Mouse (Mus musculus): ENCODE measurements at regions not wholly inside any gene's neighbourhood (a gene's known extent, or its start where the extent isn't known, plus 50 kb on each side); places are given as distances from the start of the nearest gene placed in this dataset.

DNA sequence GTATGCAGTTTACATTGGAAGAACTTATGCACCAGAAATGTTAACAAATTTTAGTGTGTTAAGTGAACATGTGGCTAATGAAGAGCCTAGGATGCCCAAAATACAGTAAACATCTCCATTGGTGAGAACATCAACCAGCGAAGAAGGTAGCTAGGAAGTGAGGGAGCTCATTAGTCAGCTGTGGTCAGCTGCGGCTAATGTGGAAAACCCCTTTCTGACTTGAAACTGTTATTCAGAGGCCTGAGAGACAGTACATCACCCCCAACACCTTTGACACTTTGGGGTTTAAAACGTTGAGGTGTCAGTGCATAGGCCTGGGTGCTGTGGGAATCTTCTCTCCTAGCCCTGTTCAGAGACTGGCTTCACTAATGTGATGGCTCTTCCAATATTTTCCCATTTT is 451.0 kb upstream of the Ptger4 start:
- Histone ChIP-seq H3K4me2 (ENCODE audit: insufficient read depth, low read depth, poor library complexity, severe bottlenecking) (no peak overlapping the region), H3K36me3 (replicated peaks in 1 of 2; ENCODE audit: control insufficient read depth in 1 of 2, insufficient read depth in 1 of 2, low read length in 1 of 2) (no peaks in the 10 kb centered on the region), H3K79me2 (replicated peaks; ENCODE audit: control insufficient read depth, extremely low read depth, insufficient read depth, poor library complexity, severe bottlenecking) (no peaks in the 10 kb centered on the region), H3K27me3 (replicated peaks) (no peaks in the 10 kb centered on the region), H3K9me3 (replicated peaks; ENCODE audit: low read length) (no peaks in the 10 kb centered on the region), H3K9ac (ENCODE audit: insufficient read depth, low read depth) (no peak overlapping the region), H3K27ac (ENCODE audit: insufficient read depth, low read depth) (no peak overlapping the region), H3K4me1 (ENCODE audit: control insufficient read depth in 1 of 2, insufficient read depth in 2 of 2) (peaks cover 0 to 9% of the 10 kb centered on the region in 2 experiments; a peak in 2 of 4 replicates), H3K4me3 (replicated peaks in 1 of 3; ENCODE audit: low read depth in 2 of 3, low read length in 2 of 3, poor library complexity in 1 of 3) (no peak overlapping the region)
- peak; percentile 75 for DNase-seq (ENCODE audit: extremely low read depth)
- in situ Hi-C loops (cut with MboI; ENCODE audit: low pct_ligation_motif_present, low pct_unique_long_range_greater_than_20kb, low sequenced_read_pairs) = no loop called here
- TF ChIP-seq BHLHE40 (IDR thresholded peaks at IDR 0.05; ENCODE audit: low read depth, low read length) = peak; percentile 50; the same call in 1 of the 2 replicates
- no peak; the same call in 1 of the 2 replicates for TF ChIP-seq RAD21 (IDR thresholded peaks at IDR 0.05; ENCODE audit: low read depth, low read length)
- no peak for TF ChIP-seq HCFC1 (IDR thresholded peaks at IDR 0.05; ENCODE audit: low read depth, low read length)
- TF ChIP-seq TBP (conservative IDR thresholded peaks at IDR 0.05; ENCODE audit: low read depth, low read length) = no peak
- peak; percentile 81 for TF ChIP-seq EP300 (IDR thresholded peaks at IDR 0.05; ENCODE audit: low read length)
- 0 out of 2 replicates have a peak, but pooled peaks have one; percentile 20 for TF ChIP-seq MEF2A (IDR thresholded peaks at IDR 0.05; ENCODE audit: borderline replicate concordance, low read depth, low read length)
- TF ChIP-seq ETS1 (conservative IDR thresholded peaks at IDR 0.05; ENCODE audit: low read depth, low read length) = no peak
- no peak for TF ChIP-seq MYC (IDR thresholded peaks at IDR 0.05; ENCODE audit: low read depth, low read length)
- 0 out of 2 replicates have a peak, but pooled peaks have one; percentile 40 for TF ChIP-seq MAFK (IDR thresholded peaks at IDR 0.05; ENCODE audit: insufficient replicate concordance, low read length)
- dilution Hi-C loops (cut with MboI; ENCODE audit: extremely low pct_ligation_motif_present, extremely low pct_unique_long_range_greater_than_20kb, low sequenced_read_pairs) = no loop called here

DNA sequence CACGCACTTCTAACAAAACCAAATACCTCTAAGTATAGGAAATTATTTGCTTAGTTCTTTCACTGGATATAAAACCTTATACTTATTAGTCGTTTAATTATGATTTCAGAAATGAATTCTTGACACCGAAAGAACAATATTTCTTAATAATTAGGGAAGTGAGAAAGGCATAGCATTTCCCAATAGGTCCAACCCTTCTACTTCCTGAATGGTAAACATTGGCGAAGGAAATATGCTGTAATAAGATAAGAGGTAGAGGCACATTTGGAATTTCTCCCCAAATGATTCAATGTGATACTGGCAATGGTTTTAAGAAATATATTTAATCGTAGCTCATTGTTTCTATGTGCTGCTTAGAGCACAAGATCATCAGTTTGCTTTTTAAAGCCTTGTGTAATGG is 464.5 kb upstream of the Ptger4 start:
- H3K27me3 ChIP-seq (replicated peaks) = no peaks in the 10 kb centered on the region
- H3K4me3 ChIP-seq (replicated peaks in 1 of 3; ENCODE audit: low read depth in 2 of 3, low read length in 2 of 3, poor library complexity in 1 of 3) = no peak overlapping the region
- no peaks in the 10 kb centered on the region for H3K9me3 ChIP-seq (replicated peaks; ENCODE audit: low read length)
- no peak for DNase-seq (ENCODE audit: extremely low read depth)
- dilution Hi-C loops (cut with MboI; ENCODE audit: extremely low pct_ligation_motif_present, extremely low pct_unique_long_range_greater_than_20kb, low sequenced_read_pairs) (no loop called here), in situ Hi-C loops (cut with MboI; ENCODE audit: low pct_ligation_motif_present, low pct_unique_long_range_greater_than_20kb, low sequenced_read_pairs) (no loop called here)
- no peaks in the 10 kb centered on the region for H3K4me1 ChIP-seq (ENCODE audit: control insufficient read depth in 1 of 2, insufficient read depth in 2 of 2)
- TF ChIP-seq IRF4 (IDR thresholded peaks at IDR 0.05; ENCODE audit: low read depth, low read length) = no peak
- TF ChIP-seq CHD1 (IDR thresholded peaks at IDR 0.05; ENCODE audit: low read depth, low read length) = no peak
- no peak for TF ChIP-seq NELFE (IDR thresholded peaks at IDR 0.05; ENCODE audit: low read depth, low read length)
- no peak overlapping the region for H3K4me2 ChIP-seq (ENCODE audit: insufficient read depth, low read depth, poor library complexity, severe bottlenecking)
- no peaks in the 10 kb centered on the region for H3K36me3 ChIP-seq (replicated peaks in 1 of 2; ENCODE audit: control insufficient read depth in 1 of 2, insufficient read depth in 1 of 2, low read length in 1 of 2)
- no peak overlapping the region for H3K9ac ChIP-seq (ENCODE audit: insufficient read depth, low read depth)
- H3K27ac ChIP-seq (ENCODE audit: insufficient read depth, low read depth) = no peak overlapping the region
- no peaks in the 10 kb centered on the region for H3K79me2 ChIP-seq (replicated peaks; ENCODE audit: control insufficient read depth, extremely low read depth, insufficient read depth, poor library complexity, severe bottlenecking)

- no peak overlapping the region for H3K27ac ChIP-seq (ENCODE audit: insufficient read depth, low read depth)
- dilution Hi-C loops (cut with MboI; ENCODE audit: extremely low pct_ligation_motif_present, extremely low pct_unique_long_range_greater_than_20kb, low sequenced_read_pairs) (no loop called here), in situ Hi-C loops (cut with MboI; ENCODE audit: low pct_ligation_motif_present, low pct_unique_long_range_greater_than_20kb, low sequenced_read_pairs) (no loop called here)
- H3K4me2 ChIP-seq (ENCODE audit: insufficient read depth, low read depth, poor library complexity, severe bottlenecking) = no peak overlapping the region
- DNase-seq (ENCODE audit: extremely low read depth) = no peak
- TF ChIP-seq ELF1 (IDR thresholded peaks at IDR 0.05; ENCODE audit: low read depth, low read length) (no peak), POLR2A (IDR thresholded peaks at IDR 0.05; ENCODE audit: low read depth, low read length) (no peak), CHD1 (IDR thresholded peaks at IDR 0.05; ENCODE audit: low read depth, low read length) (no peak), PAX5 (IDR thresholded peaks at IDR 0.05; ENCODE audit: low read length) (no peak), RCOR1 (conservative IDR thresholded peaks at IDR 0.05; ENCODE audit: low read depth, low read length) (no peak), JUN (IDR thresholded peaks at IDR 0.05; ENCODE audit: insufficient read depth, low read depth, low read length) (no peak), POLR2AphosphoS2 (IDR thresholded peaks at IDR 0.05; ENCODE audit: low read depth, low read length) (no peak), TCF12 (IDR thresholded peaks at IDR 0.05; ENCODE audit: low read depth, low read length) (no peak), NELFE (IDR thresholded peaks at IDR 0.05; ENCODE audit: low read depth, low read length) (no peak), HCFC1 (IDR thresholded peaks at IDR 0.05; ENCODE audit: low read depth, low read length) (no peak)
- no peak overlapping the region for H3K4me3 ChIP-seq (replicated peaks in 1 of 3; ENCODE audit: low read depth in 2 of 3, low read length in 2 of 3, poor library complexity in 1 of 3)
- H3K79me2 ChIP-seq (replicated peaks; ENCODE audit: control insufficient read depth, extremely low read depth, insufficient read depth, poor library complexity, severe bottlenecking) = no peaks in the 10 kb centered on the region
- H3K4me1 ChIP-seq (ENCODE audit: control insufficient read depth in 1 of 2, insufficient read depth in 2 of 2) = no peaks in the 10 kb centered on the region
- no peak overlapping the region for H3K9ac ChIP-seq (ENCODE audit: insufficient read depth, low read depth)
- H3K27me3 ChIP-seq (replicated peaks) = no peaks in the 10 kb centered on the region
- no peaks in the 10 kb centered on the region for H3K36me3 ChIP-seq (replicated peaks in 1 of 2; ENCODE audit: control insufficient read depth in 1 of 2, insufficient read depth in 1 of 2, low read length in 1 of 2)
- no peaks in the 10 kb centered on the region for H3K9me3 ChIP-seq (replicated peaks; ENCODE audit: low read length)
Observed at GRCm38 (mm10) chr15:5740658-5741057, 496.7 kb upstream of the Ptger4 start.
